Mouse (Mus musculus): ENCODE results near the gene Eml3.

The Eml3 gene

GRCm38 (mm10) chr19:8988346-8989065 is 59.2 kb downstream of the Eml3 start:
- no peak for DNase-seq (ENCODE audit: low spot score)

DNA sequence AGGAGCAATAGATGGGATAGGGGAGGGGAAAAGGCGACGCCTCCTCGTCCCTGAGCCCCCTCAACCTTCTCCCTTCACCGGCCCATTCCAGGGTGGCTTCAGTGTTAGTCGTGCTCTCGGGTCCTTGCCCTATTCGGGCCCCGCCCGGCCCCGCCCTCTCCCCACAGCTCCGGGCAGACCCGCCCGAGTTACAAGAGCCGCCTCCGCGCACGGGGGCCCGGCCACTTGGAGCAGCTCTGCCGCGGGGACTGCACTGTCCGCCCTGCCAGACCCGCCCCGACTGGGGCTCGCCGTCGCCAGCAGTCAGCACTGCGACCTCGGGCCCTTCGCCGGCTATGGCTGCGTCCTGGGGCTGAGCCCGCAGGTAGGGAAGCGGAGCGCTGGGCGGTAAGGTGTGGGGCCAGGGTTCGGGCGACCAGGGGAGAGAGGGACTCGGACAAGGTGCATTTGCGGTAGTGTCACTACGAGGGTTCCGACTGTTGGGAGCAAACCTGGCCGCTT is 59.8 kb downstream of the Eml3 start, which contains the start of gene Ahnak:
Gene Ahnak, plus strand, starts transcription at position 219 of the 501 bp plus-strand sequence.
- DNase-seq (ENCODE audit: low spot score), result peak; percentile 89

DNA sequence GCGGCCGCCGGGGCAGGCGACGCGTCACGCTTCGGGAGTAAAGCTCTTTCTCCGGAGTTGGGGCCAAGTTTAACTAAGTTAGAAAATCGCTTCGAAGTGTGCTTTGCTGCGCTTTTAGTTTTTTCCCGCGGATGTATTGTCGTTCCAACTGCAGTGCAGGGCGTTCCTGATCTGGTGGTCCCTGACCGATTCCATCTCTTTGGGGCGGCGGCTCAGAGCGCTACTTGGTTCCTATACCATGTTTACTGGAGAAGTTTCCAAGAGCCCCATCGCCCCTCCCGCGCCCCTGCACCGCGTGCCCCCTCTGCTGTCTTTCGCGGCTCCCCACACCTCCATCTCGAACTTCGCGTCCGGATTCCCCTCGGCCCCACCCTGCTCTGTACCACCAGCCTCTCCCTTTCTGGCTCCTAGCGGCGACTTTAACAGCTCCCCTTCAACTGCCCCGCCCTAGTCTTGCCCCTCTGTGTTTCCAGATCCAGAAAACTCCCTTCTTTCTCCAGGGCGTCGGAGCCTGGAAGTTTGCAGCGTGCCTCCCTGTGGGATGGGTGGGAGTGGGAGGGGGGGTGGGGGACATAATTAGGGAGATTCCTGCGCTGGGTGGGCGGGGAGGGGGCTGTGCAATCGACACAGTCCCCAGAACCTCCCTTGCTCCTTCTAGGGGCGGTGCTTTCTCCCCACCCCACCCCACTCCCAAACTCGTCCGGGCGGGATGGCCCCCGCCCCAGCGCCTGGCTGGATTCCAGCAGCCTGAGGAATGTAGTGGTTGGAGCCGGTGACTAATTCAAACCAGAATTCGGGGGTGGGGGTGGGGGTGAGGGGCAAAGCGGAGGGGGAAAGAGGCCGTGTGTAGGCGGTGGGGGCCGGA is 60.4 kb downstream of the Eml3 start:
- DNase-seq (ENCODE audit: low spot score), result peak; percentile 88

- no peak for DNase-seq (ENCODE audit: low spot score)
Measured at GRCm38 (mm10) chr19:8990432-8991102, 61.2 kb downstream of the Eml3 start.
